Mouse (Mus musculus): ENCODE data around the gene Palm. TPM values are rescaled to one million over a fixed set of nuclear protein-coding genes. Genes with fewer than 3 reads are reported as not detected.

Gene Palm
- polyA plus RNA-seq, 1 experiment from 2014 or later: 48.1 TPM

- no peak for ATAC-seq
- no peak overlapping the region for H3K4me3 ChIP-seq (replicated peaks)
- H3K4me2 ChIP-seq (replicated peaks): no peak overlapping the region
- WGBS: 86% methylated on average over 3 of the region's 3 CpGs
- H3K9ac ChIP-seq: no peak overlapping the region
- H3K4me1 ChIP-seq (replicated peaks): peaks cover 33% of the 10 kb centered on the region
- peaks cover 40% of the 10 kb centered on the region for H3K36me3 ChIP-seq
- H3K27ac ChIP-seq: no peak overlapping the region
- no peaks in the 10 kb centered on the region for H3K9me3 ChIP-seq
- H3K27me3 ChIP-seq (replicated peaks): no peaks in the 10 kb centered on the region
Measured at GRCm38 (mm10) chr10:79762875-79763274, 30.5 kb upstream of the Palm start.

GRCm38 (mm10) chr10:79764234-79764633, 29.1 kb upstream of the Palm start:
- WGBS: 75% methylated on average over 7 of the region's 7 CpGs
- H3K4me1 ChIP-seq (replicated peaks): peaks cover 40% of the 10 kb centered on the region
- no peak overlapping the region for H3K4me3 ChIP-seq (replicated peaks)
- H3K27me3 ChIP-seq (replicated peaks): no peaks in the 10 kb centered on the region
- H3K4me2 ChIP-seq (replicated peaks): no peak overlapping the region
- H3K36me3 ChIP-seq: peaks cover 26% of the 10 kb centered on the region
- H3K27ac ChIP-seq: no peak overlapping the region
- no peak overlapping the region for H3K9ac ChIP-seq
- no peak for ATAC-seq
- H3K9me3 ChIP-seq: no peaks in the 10 kb centered on the region

- ATAC-seq: no peak
Measured at GRCm38 (mm10) chr10:79765228-79765745, 28.1 kb upstream of the Palm start.

DNA sequence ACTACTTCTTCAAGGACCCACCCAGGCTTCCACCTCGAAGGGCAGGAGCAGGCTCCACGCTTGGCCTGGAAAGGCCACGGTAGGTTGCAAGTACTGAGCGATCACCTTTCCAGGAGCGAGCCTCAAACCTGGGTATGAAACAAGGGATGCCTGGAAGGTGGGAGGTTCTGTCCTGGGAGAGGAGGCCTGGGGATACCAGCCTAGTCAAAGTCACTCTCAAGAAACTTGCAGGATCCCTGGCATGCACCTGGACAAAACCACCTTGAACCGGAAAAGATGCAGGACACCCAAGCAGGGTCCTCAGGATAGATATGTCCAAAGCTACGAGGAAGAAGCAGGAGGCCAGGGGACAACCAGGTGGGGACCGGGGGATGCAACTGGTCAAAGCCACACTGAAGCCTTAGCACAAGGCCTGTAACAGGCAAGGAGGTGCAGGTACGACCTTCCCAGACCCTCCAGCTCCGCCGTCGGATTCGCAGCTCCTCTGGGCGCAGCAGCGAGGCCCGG, 27.3 kb upstream of the Palm start:
- no peaks in the 10 kb centered on the region for H3K9me3 ChIP-seq
- peak overlapping the region; percentile 81 for H3K4me2 ChIP-seq (replicated peaks)
- no peaks in the 10 kb centered on the region for H3K27me3 ChIP-seq (replicated peaks)
- peak overlapping the region; percentile 93 for H3K4me3 ChIP-seq (replicated peaks)
- peak overlapping the region; percentile 94 for H3K9ac ChIP-seq
- peaks cover 40% of the 10 kb centered on the region for H3K4me1 ChIP-seq (replicated peaks)
- peak overlapping the region; percentile 94 for H3K27ac ChIP-seq
- no peak for ATAC-seq
- H3K36me3 ChIP-seq: peaks cover 13% of the 10 kb centered on the region
- WGBS: 6% methylated on average over 16 of the region's 16 CpGs

More at GRCm38 (mm10) chr10:79765228-79765745, 28.1 kb upstream of the Palm start:
- Histone ChIP-seq H3K4me3 (replicated peaks) (peak overlapping the region; percentile 93), H3K27me3 (replicated peaks) (no peaks in the 10 kb centered on the region), H3K27ac (no peak overlapping the region), H3K9me3 (no peaks in the 10 kb centered on the region), H3K4me1 (replicated peaks) (peaks cover 40% of the 10 kb centered on the region), H3K36me3 (peaks cover 20% of the 10 kb centered on the region), H3K9ac (peak overlapping the region; percentile 94; the same call in 1 of the 2 replicates), H3K4me2 (replicated peaks) (peak overlapping the region; percentile 81)
- WGBS: 60% methylated on average over 2 of the region's 2 CpGs

GRCm38 (mm10) chr10:79766508-79767325, 26.7 kb upstream of the Palm start, which contains the start of gene Rnf126:
Gene Rnf126 (minus strand): TSS chr10:79766952.
- Histone ChIP-seq H3K4me2 (replicated peaks) (peak within 1 kb of the TSS; percentile 81), H3K36me3 (peaks cover 6% of the 10 kb centered on the region), H3K27me3 (replicated peaks) (no peaks in the 10 kb centered on the region), H3K4me3 (replicated peaks) (peak within 1 kb of the TSS; percentile 93), H3K9ac (peak within 1 kb of the TSS; percentile 94), H3K9me3 (no peaks in the 10 kb centered on the region), H3K27ac (peak within 1 kb of the TSS; percentile 94), H3K4me1 (replicated peaks) (peaks cover 40% of the 10 kb centered on the region)
- ATAC-seq: peak; percentile 96
- under 1% methylated on average over 101 of the region's 101 CpGs for WGBS

- peak; percentile 78 for ATAC-seq
- H3K4me2 ChIP-seq (replicated peaks): peak overlapping the region; percentile 81
- H3K9ac ChIP-seq: peak overlapping the region; percentile 49
- no peaks in the 10 kb centered on the region for H3K36me3 ChIP-seq
- H3K4me1 ChIP-seq (replicated peaks): peaks cover 40% of the 10 kb centered on the region
- 10% methylated on average over 40 of the region's 40 CpGs for WGBS
- H3K9me3 ChIP-seq: no peaks in the 10 kb centered on the region
- no peaks in the 10 kb centered on the region for H3K27me3 ChIP-seq (replicated peaks)
- peak overlapping the region; percentile 93 for H3K4me3 ChIP-seq (replicated peaks)
- peak overlapping the region; percentile 94 for H3K27ac ChIP-seq
Measured at GRCm38 (mm10) chr10:79767372-79768244, 25.8 kb upstream of the Palm start.

- no peak for ATAC-seq
- H3K27me3 ChIP-seq (replicated peaks): no peaks in the 10 kb centered on the region
- H3K4me3 ChIP-seq (replicated peaks): no peak overlapping the region
- under 1% methylated on average over 5 of the region's 5 CpGs for WGBS
- no peak overlapping the region for H3K27ac ChIP-seq
- peaks cover 40% of the 10 kb centered on the region for H3K4me1 ChIP-seq (replicated peaks)
- H3K4me2 ChIP-seq (replicated peaks): no peak overlapping the region; the same call in 1 of the 2 replicates
- H3K9me3 ChIP-seq: no peaks in the 10 kb centered on the region
- H3K9ac ChIP-seq: no peak overlapping the region
- H3K36me3 ChIP-seq: no peaks in the 10 kb centered on the region
Measured at GRCm38 (mm10) chr10:79768400-79768799, 25.0 kb upstream of the Palm start.

GRCm38 (mm10) chr10:79769329-79769728, 24.0 kb upstream of the Palm start:
- no peaks in the 10 kb centered on the region for H3K27me3 ChIP-seq (replicated peaks)
- no peaks in the 10 kb centered on the region for H3K36me3 ChIP-seq
- 33% methylated on average over 4 of the region's 4 CpGs for WGBS
- no peaks in the 10 kb centered on the region for H3K9me3 ChIP-seq
- peaks cover 33% of the 10 kb centered on the region for H3K4me1 ChIP-seq (replicated peaks)
- H3K27ac ChIP-seq: no peak overlapping the region
- no peak overlapping the region for H3K9ac ChIP-seq
- H3K4me2 ChIP-seq (replicated peaks): no peak overlapping the region
- no peak overlapping the region for H3K4me3 ChIP-seq (replicated peaks)
- no peak for ATAC-seq

DNA sequence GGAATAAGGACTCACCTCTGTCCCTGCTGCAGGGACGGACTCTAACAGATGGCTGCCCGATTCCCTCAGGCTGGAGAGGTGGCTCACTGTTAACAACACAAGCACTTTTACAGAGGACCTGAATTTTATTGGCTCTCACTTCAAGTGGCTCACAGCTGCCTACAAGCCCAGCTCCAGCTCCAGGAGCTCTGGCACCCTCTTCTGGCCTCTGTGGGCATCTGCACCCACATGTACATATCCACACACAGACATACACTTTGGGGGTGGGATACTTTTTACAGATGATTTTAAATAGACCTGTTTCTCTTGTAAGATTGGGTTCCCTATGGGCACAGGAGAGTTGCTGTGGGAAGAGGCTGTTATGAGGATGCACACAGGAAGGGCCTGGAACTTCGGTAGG, 21.1 kb upstream of the Palm start:
- Histone ChIP-seq H3K4me3 (replicated peaks) (no peak overlapping the region), H3K36me3 (no peaks in the 10 kb centered on the region), H3K9me3 (no peaks in the 10 kb centered on the region), H3K4me2 (replicated peaks) (no peak overlapping the region), H3K27ac (no peak overlapping the region), H3K4me1 (replicated peaks) (peaks cover 18% of the 10 kb centered on the region), H3K9ac (no peak overlapping the region), H3K27me3 (replicated peaks) (no peaks in the 10 kb centered on the region)
- WGBS: 90% methylated on average over 3 of the region's 3 CpGs
- no peak for ATAC-seq

GRCm38 (mm10) chr10:79773208-79773607, 20.2 kb upstream of the Palm start:
- Histone ChIP-seq H3K9me3 (no peaks in the 10 kb centered on the region), H3K4me3 (replicated peaks) (no peak overlapping the region), H3K27me3 (replicated peaks) (no peaks in the 10 kb centered on the region), H3K9ac (no peak overlapping the region), H3K36me3 (no peaks in the 10 kb centered on the region), H3K27ac (no peak overlapping the region), H3K4me1 (replicated peaks) (peaks cover 18% of the 10 kb centered on the region), H3K4me2 (replicated peaks) (no peak overlapping the region)
- 92% methylated on average over 2 of the region's 2 CpGs for WGBS
- ATAC-seq: no peak

DNA sequence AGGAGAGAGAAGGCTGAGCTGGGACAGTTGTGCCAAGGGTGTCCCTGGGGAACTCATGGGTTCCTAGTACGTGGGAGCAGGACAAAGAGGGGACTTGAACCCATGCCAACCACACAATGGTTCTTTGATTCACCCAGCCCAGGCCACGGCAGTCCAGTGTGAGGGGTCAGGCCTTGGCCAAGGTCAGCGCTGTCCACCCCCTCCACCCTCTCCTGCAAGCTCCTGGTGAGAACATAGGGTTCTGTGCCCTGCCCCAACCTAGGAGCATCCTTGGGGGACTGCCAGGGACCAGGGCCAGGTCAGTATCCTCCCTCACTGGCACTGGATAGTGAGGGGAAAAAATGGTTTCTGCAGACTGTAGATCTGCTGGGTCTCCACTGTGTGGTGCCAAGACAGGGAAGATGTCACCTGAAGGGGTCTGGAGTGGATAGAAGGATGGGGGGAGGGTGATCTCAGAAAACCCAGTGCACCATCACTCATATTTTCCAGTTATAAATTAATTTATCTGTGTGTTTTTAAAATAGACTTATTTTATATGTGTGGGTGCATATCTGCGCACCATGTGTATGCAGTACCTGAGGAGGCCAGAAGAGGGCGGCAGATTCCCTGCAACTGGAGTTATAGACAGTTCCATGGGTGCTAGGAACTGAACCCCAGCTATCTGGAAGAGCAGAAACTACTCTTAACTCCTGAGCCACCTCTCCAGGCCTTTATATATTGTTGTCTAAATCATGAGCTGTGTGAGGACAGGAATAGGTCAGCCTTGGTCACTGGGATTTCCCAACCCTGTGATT, 18.7 kb upstream of the Palm start:
- Histone ChIP-seq H3K27me3 (replicated peaks) (no peaks in the 10 kb centered on the region), H3K4me3 (replicated peaks) (no peak overlapping the region), H3K4me1 (replicated peaks) (peaks cover 28% of the 10 kb centered on the region), H3K4me2 (replicated peaks) (no peak overlapping the region), H3K36me3 (no peaks in the 10 kb centered on the region), H3K27ac (no peak overlapping the region), H3K9me3 (no peaks in the 10 kb centered on the region), H3K9ac (no peak overlapping the region)
- WGBS: 68% methylated on average over 5 of the region's 5 CpGs
- no peak for ATAC-seq

All from intestine, embryonic 15.5 days (tissue).